In the genomic region with DNA sequence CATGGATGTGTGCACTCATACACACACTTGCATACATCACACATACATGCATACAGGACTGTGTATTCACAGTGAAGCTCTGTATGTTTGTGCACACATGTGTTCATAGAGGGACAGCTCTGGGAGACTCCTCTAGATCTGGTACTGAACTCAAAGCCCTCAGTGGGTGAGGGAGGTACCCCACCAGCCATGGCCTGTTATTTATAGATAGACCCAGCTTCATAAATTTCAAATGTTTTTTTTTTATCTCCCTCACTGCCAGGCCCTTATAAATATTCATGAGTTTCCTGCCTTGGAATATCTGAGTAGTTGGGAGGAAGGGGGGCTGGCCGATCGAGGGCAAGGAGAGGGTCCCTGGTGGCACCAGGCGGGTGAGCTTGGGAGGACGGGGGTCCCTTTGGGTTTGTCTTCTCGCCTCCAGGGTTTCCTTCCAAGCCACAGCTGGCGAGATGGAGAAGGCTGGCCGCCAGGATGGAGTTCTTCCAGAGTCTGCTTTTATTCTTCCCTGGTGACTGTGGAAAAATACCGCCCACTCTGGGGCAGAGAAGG, we compare ENCODE assay signal across 13 mouse cellular contexts. TPM values are rescaled to one million over a fixed set of nuclear protein-coding genes. Genes with fewer than 3 reads are reported as not detected.
A peak's percentile ranks its signal among the peaks of the same experiment; 100 is the strongest.
DNase-seq lines count a peak whose midpoint lies in the region; ATAC-seq lines count a peak whose summit lies in the region.
"Had no signal": no experiment of that assay in that cellular context is flagged by ENCODE, and none has a peak within 500 bp of the region (broad histone marks: within the 10 kb centered on the region; RNA-seq: fewer than 3 reads in every experiment).

No protein-coding gene starts in this region.

- no peaks in the 10 kb centered on the region for H3K27me3 ChIP-seq in hindbrain, embryonic 15.5 days
- H3K27me3 ChIP-seq: heart, embryonic 15.5 days; limb, embryonic 12.5 days had no signal

- H3K36me3 ChIP-seq in hindbrain, embryonic 15.5 days: no peaks in the 10 kb centered on the region
- H3K36me3 ChIP-seq: heart, embryonic 15.5 days; limb, embryonic 12.5 days had no signal

- ATAC-seq in hindbrain, embryonic 15.5 days (ENCODE audit: low FRiP score, low read depth): peak; percentile 38

- H3K4me1 ChIP-seq in hindbrain, embryonic 15.5 days (replicated peaks): peaks cover 14% of the 10 kb centered on the region
- H3K4me1 ChIP-seq: heart, embryonic 15.5 days; limb, embryonic 12.5 days had no signal

- H3K9ac ChIP-seq in hindbrain, embryonic 15.5 days: no peak overlapping the region
- H3K9ac ChIP-seq: heart, embryonic 15.5 days; limb, embryonic 12.5 days had no signal

- no peak overlapping the region for H3K4me3 ChIP-seq in hindbrain, embryonic 15.5 days
- H3K4me3 ChIP-seq: heart, embryonic 15.5 days; limb, embryonic 12.5 days had no signal

- H3K9me3 ChIP-seq in hindbrain, embryonic 15.5 days: no peaks in the 10 kb centered on the region
- H3K9me3 ChIP-seq: heart, embryonic 15.5 days; limb, embryonic 12.5 days had no signal

- WGBS in hindbrain, embryonic 15.5 days: 20% methylated on average over 8 of the region's 8 CpGs

- DNase-seq in gastrocnemius, adult 18-20 months (ENCODE audit: low spot score): peak; percentile 35
- no peak for DNase-seq in gastrocnemius, postnatal 25 days
- peak; percentile 48 for DNase-seq in right cerebral cortex, postnatal 14 days
- no peak for DNase-seq in right cerebral cortex, postnatal 25 days
- DNase-seq in right cerebral cortex, postnatal 4 days: peak; percentile 40
- no peak for DNase-seq in adrenal gland, adult 18-20 months (ENCODE audit: low spot score in 2 of 2)
- DNase-seq in urinary bladder, adult 2 months (ENCODE audit: low spot score): no peak
- DNase-seq: adrenal gland, postnatal 14 days; cerebellum, postnatal 14 days; kidney, adult 8-10 months had no signal

- H3K27ac ChIP-seq in hindbrain, embryonic 15.5 days (replicated peaks): peak overlapping the region; percentile 50
- H3K27ac ChIP-seq: heart, embryonic 15.5 days; limb, embryonic 12.5 days had no signal

- H3K4me2 ChIP-seq in hindbrain, embryonic 15.5 days: no peak overlapping the region
- H3K4me2 ChIP-seq: heart, embryonic 15.5 days; limb, embryonic 12.5 days had no signal

RNA-seq across cellular contexts. Expression of a gene that starts 42.2 kb away (rescaled TPM):
- under 1 TPM in 1 of 2 experiments, not detected in 1; 0.11 TPM for total RNA-seq in gastrocnemius, adult 18-20 months (2021)
- total RNA-seq in gastrocnemius, postnatal 25 days (2021): under 1 TPM; 0.13 to 0.20 TPM
- 199 and 226 TPM in 2 replicates for polyA plus RNA-seq in hindbrain, embryonic 15.5 days (2015; fragmentation: Nextera tagmentation; extraction: Ambion mirVana)
- total RNA-seq in adrenal gland, adult 18-20 months (2021): under 1 TPM; 0.53 to 0.58 TPM
- 4.7 and 6.2 TPM in 2 replicates for polyA plus RNA-seq in urinary bladder, adult 2 months (2012; rRNA removed)

RNA-seq across cellular contexts. Expression of a gene that starts 52.0 kb away (rescaled TPM):
- 10 to 100 TPM; 12.4 to 14.8 TPM for total RNA-seq in gastrocnemius, adult 18-20 months (2021)
- total RNA-seq in gastrocnemius, postnatal 25 days (2021): 10 to 100 TPM; 13.0 to 14.1 TPM
- polyA plus RNA-seq in hindbrain, embryonic 15.5 days (2015; fragmentation: Nextera tagmentation; extraction: Ambion mirVana): 66.0 and 66.3 TPM in 2 replicates
- 10 to 100 TPM; 24.9 to 27.7 TPM for total RNA-seq in adrenal gland, adult 18-20 months (2021)
- polyA plus RNA-seq in urinary bladder, adult 2 months (2012; rRNA removed): 16.3 and 18.9 TPM in 2 replicates

RNA-seq across cellular contexts. Expression of a gene that starts 59.3 kb away (rescaled TPM):
- total RNA-seq in gastrocnemius, adult 18-20 months (2021): 1 to 10 TPM; 3.7 to 4.6 TPM
- total RNA-seq in gastrocnemius, postnatal 25 days (2021): 1 to 10 TPM; 4.7 to 5.1 TPM
- polyA plus RNA-seq in hindbrain, embryonic 15.5 days (2015; fragmentation: Nextera tagmentation; extraction: Ambion mirVana): 13.8 TPM in 2 replicates
- 10 to 100 TPM; 18.3 to 19.4 TPM for total RNA-seq in adrenal gland, adult 18-20 months (2021)
- polyA plus RNA-seq in urinary bladder, adult 2 months (2012; rRNA removed): 35.2 and 38.0 TPM in 2 replicates

Comparison
In these comparisons a context has a peak if more than half of its experiments do, and no peak if none do; other contexts are left out.
1. DNase-seq: peak in gastrocnemius, adult 18-20 months (single experiment), right cerebral cortex, postnatal 14 days (single experiment) and right cerebral cortex, postnatal 4 days (single experiment); none in gastrocnemius, postnatal 25 days (single experiment), right cerebral cortex, postnatal 25 days (single experiment), adrenal gland, adult 18-20 months (0 of 2) and urinary bladder, adult 2 months (single experiment).